Mouse (Mus musculus): ENCODE data around the gene Msi2. TPM values are rescaled to one million over a fixed set of nuclear protein-coding genes. Genes with fewer than 3 reads are reported as not detected.

Gene Msi2
- polyA plus RNA-seq, 1 experiment from 2014 or later = 2.9 TPM

- no peak for ATAC-seq (ENCODE audit: low read depth)
- Histone ChIP-seq H3K27ac (ENCODE audit: low read length) (no peak overlapping the region), H3K9me3 (replicated peaks; ENCODE audit: control insufficient read depth, low read length) (no peaks in the 10 kb centered on the region), H3K4me1 (ENCODE audit: control insufficient read depth, low read depth, low read length) (no peaks in the 10 kb centered on the region), H3K9ac (ENCODE audit: low read depth, low read length) (no peak overlapping the region), H3K36me3 (ENCODE audit: control insufficient read depth, insufficient read depth) (no peaks in the 10 kb centered on the region), H3K27me3 (ENCODE audit: control insufficient read depth, insufficient read depth, low read depth, low read length) (no peaks in the 10 kb centered on the region), H3K4me2 (ENCODE audit: low read depth, low read length) (no peak overlapping the region), H3K4me3 (ENCODE audit: low read depth, low read length) (no peak overlapping the region)
- WGBS (ENCODE audit: insufficient replicate concordance) = 63% methylated on average over 5 of the region's 5 CpGs
Measured at GRCm38 (mm10) chr11:88334893-88335292, 383.4 kb downstream of the Msi2 start.

- Histone ChIP-seq H3K4me1 (ENCODE audit: control insufficient read depth, low read depth, low read length) (no peaks in the 10 kb centered on the region), H3K4me2 (ENCODE audit: low read depth, low read length) (no peak overlapping the region), H3K27ac (ENCODE audit: low read length) (no peak overlapping the region), H3K36me3 (ENCODE audit: control insufficient read depth, insufficient read depth) (no peaks in the 10 kb centered on the region), H3K4me3 (ENCODE audit: low read depth, low read length) (no peak overlapping the region), H3K9me3 (replicated peaks; ENCODE audit: control insufficient read depth, low read length) (no peaks in the 10 kb centered on the region), H3K27me3 (ENCODE audit: control insufficient read depth, insufficient read depth, low read depth, low read length) (no peaks in the 10 kb centered on the region), H3K9ac (ENCODE audit: low read depth, low read length) (no peak overlapping the region)
- ATAC-seq (ENCODE audit: low read depth) = no peak
- WGBS (ENCODE audit: insufficient replicate concordance) = 74% methylated on average over 8 of the region's 8 CpGs
Measured at GRCm38 (mm10) chr11:88332309-88332934, 385.9 kb downstream of the Msi2 start.

GRCm38 (mm10) chr11:88331722-88332121 is 386.6 kb downstream of the Msi2 start:
- H3K4me2 ChIP-seq (ENCODE audit: low read depth, low read length) = no peak overlapping the region
- H3K9me3 ChIP-seq (replicated peaks; ENCODE audit: control insufficient read depth, low read length) = no peaks in the 10 kb centered on the region
- 69% methylated on average over 8 of the region's 8 CpGs for WGBS (ENCODE audit: insufficient replicate concordance)
- H3K4me1 ChIP-seq (ENCODE audit: control insufficient read depth, low read depth, low read length) = no peaks in the 10 kb centered on the region
- ATAC-seq (ENCODE audit: low read depth) = no peak
- no peak overlapping the region for H3K27ac ChIP-seq (ENCODE audit: low read length)
- H3K36me3 ChIP-seq (ENCODE audit: control insufficient read depth, insufficient read depth) = no peaks in the 10 kb centered on the region
- no peak overlapping the region for H3K4me3 ChIP-seq (ENCODE audit: low read depth, low read length)
- H3K27me3 ChIP-seq (ENCODE audit: control insufficient read depth, insufficient read depth, low read depth, low read length) = no peaks in the 10 kb centered on the region
- H3K9ac ChIP-seq (ENCODE audit: low read depth, low read length) = no peak overlapping the region

- Histone ChIP-seq H3K4me3 (ENCODE audit: low read depth, low read length) (no peak overlapping the region), H3K9ac (ENCODE audit: low read depth, low read length) (no peak overlapping the region), H3K4me1 (ENCODE audit: control insufficient read depth, low read depth, low read length) (no peaks in the 10 kb centered on the region), H3K27me3 (ENCODE audit: control insufficient read depth, insufficient read depth, low read depth, low read length) (no peaks in the 10 kb centered on the region), H3K36me3 (ENCODE audit: control insufficient read depth, insufficient read depth) (no peaks in the 10 kb centered on the region), H3K4me2 (ENCODE audit: low read depth, low read length) (no peak overlapping the region), H3K27ac (ENCODE audit: low read length) (no peak overlapping the region), H3K9me3 (replicated peaks; ENCODE audit: control insufficient read depth, low read length) (no peaks in the 10 kb centered on the region)
- ATAC-seq (ENCODE audit: low read depth) = no peak
- WGBS (ENCODE audit: insufficient replicate concordance) = 62% methylated on average over 11 of the region's 11 CpGs
Measured at GRCm38 (mm10) chr11:88330799-88331198, 387.5 kb downstream of the Msi2 start.

- Histone ChIP-seq H3K27ac (ENCODE audit: low read length) (no peak overlapping the region), H3K4me1 (ENCODE audit: control insufficient read depth, low read depth, low read length) (no peaks in the 10 kb centered on the region), H3K27me3 (ENCODE audit: control insufficient read depth, insufficient read depth, low read depth, low read length) (no peaks in the 10 kb centered on the region), H3K4me3 (ENCODE audit: low read depth, low read length) (no peak overlapping the region), H3K9me3 (replicated peaks; ENCODE audit: control insufficient read depth, low read length) (no peaks in the 10 kb centered on the region), H3K4me2 (ENCODE audit: low read depth, low read length) (no peak overlapping the region), H3K36me3 (ENCODE audit: control insufficient read depth, insufficient read depth) (no peaks in the 10 kb centered on the region), H3K9ac (ENCODE audit: low read depth, low read length) (no peak overlapping the region)
- ATAC-seq (ENCODE audit: low read depth) = no peak
- WGBS (ENCODE audit: insufficient replicate concordance) = 70% methylated on average over 17 of the region's 17 CpGs
Measured at GRCm38 (mm10) chr11:88328813-88329595, 389.3 kb downstream of the Msi2 start.

- Histone ChIP-seq H3K4me1 (ENCODE audit: control insufficient read depth, low read depth, low read length) (no peaks in the 10 kb centered on the region), H3K4me3 (ENCODE audit: low read depth, low read length) (no peak overlapping the region), H3K36me3 (ENCODE audit: control insufficient read depth, insufficient read depth) (no peaks in the 10 kb centered on the region), H3K9me3 (replicated peaks; ENCODE audit: control insufficient read depth, low read length) (no peaks in the 10 kb centered on the region), H3K27me3 (ENCODE audit: control insufficient read depth, insufficient read depth, low read depth, low read length) (no peaks in the 10 kb centered on the region), H3K9ac (ENCODE audit: low read depth, low read length) (no peak overlapping the region), H3K27ac (ENCODE audit: low read length) (no peak overlapping the region), H3K4me2 (ENCODE audit: low read depth, low read length) (no peak overlapping the region)
- ATAC-seq (ENCODE audit: low read depth) = no peak
- WGBS (ENCODE audit: insufficient replicate concordance) = 28% methylated on average over 4 of the region's 4 CpGs
Measured at GRCm38 (mm10) chr11:88327016-88327415, 391.3 kb downstream of the Msi2 start.

GRCm38 (mm10) chr11:88318850-88319249 is 399.5 kb downstream of the Msi2 start:
- no peak overlapping the region for H3K4me2 ChIP-seq (ENCODE audit: low read depth, low read length)
- WGBS (ENCODE audit: insufficient replicate concordance) = 62% methylated on average over 5 of the region's 5 CpGs
- H3K36me3 ChIP-seq (ENCODE audit: control insufficient read depth, insufficient read depth) = no peaks in the 10 kb centered on the region
- no peaks in the 10 kb centered on the region for H3K27me3 ChIP-seq (ENCODE audit: control insufficient read depth, insufficient read depth, low read depth, low read length)
- H3K9me3 ChIP-seq (replicated peaks; ENCODE audit: control insufficient read depth, low read length) = no peaks in the 10 kb centered on the region
- no peak overlapping the region for H3K9ac ChIP-seq (ENCODE audit: low read depth, low read length)
- H3K4me1 ChIP-seq (ENCODE audit: control insufficient read depth, low read depth, low read length) = no peaks in the 10 kb centered on the region
- H3K27ac ChIP-seq (ENCODE audit: low read length) = no peak overlapping the region
- no peak for ATAC-seq (ENCODE audit: low read depth)
- no peak overlapping the region for H3K4me3 ChIP-seq (ENCODE audit: low read depth, low read length)

GRCm38 (mm10) chr11:88315393-88315792 is 402.9 kb downstream of the Msi2 start:
- no peaks in the 10 kb centered on the region for H3K27me3 ChIP-seq (ENCODE audit: control insufficient read depth, insufficient read depth, low read depth, low read length)
- H3K4me1 ChIP-seq (ENCODE audit: control insufficient read depth, low read depth, low read length) = no peaks in the 10 kb centered on the region
- WGBS (ENCODE audit: insufficient replicate concordance) = 32% methylated on average over 5 of the region's 5 CpGs
- H3K9ac ChIP-seq (ENCODE audit: low read depth, low read length) = no peak overlapping the region
- no peak overlapping the region for H3K4me3 ChIP-seq (ENCODE audit: low read depth, low read length)
- H3K36me3 ChIP-seq (ENCODE audit: control insufficient read depth, insufficient read depth) = no peaks in the 10 kb centered on the region
- no peaks in the 10 kb centered on the region for H3K9me3 ChIP-seq (replicated peaks; ENCODE audit: control insufficient read depth, low read length)
- no peak overlapping the region for H3K4me2 ChIP-seq (ENCODE audit: low read depth, low read length)
- H3K27ac ChIP-seq (ENCODE audit: low read length) = no peak overlapping the region
- no peak for ATAC-seq (ENCODE audit: low read depth)

GRCm38 (mm10) chr11:88314471-88314870 is 403.8 kb downstream of the Msi2 start:
- WGBS (ENCODE audit: insufficient replicate concordance) = 24% methylated on average over 6 of the region's 6 CpGs

More at GRCm38 (mm10) chr11:88314471-88314870, 403.8 kb downstream of the Msi2 start:
- Histone ChIP-seq H3K4me2 (ENCODE audit: low read depth, low read length) (no peak overlapping the region), H3K27me3 (ENCODE audit: control insufficient read depth, insufficient read depth, low read depth, low read length) (no peaks in the 10 kb centered on the region), H3K9ac (ENCODE audit: low read depth, low read length) (no peak overlapping the region), H3K4me3 (ENCODE audit: low read depth, low read length) (no peak overlapping the region), H3K9me3 (replicated peaks; ENCODE audit: control insufficient read depth, low read length) (no peaks in the 10 kb centered on the region), H3K4me1 (ENCODE audit: control insufficient read depth, low read depth, low read length) (no peaks in the 10 kb centered on the region), H3K36me3 (ENCODE audit: control insufficient read depth, insufficient read depth) (no peaks in the 10 kb centered on the region), H3K27ac (ENCODE audit: low read length) (no peak overlapping the region)
- ATAC-seq (ENCODE audit: low read depth) = no peak

Measured in liver, embryonic 16.5 days (tissue).